Mouse (Mus musculus): ENCODE measurements at regions not wholly inside any gene's neighbourhood (a gene's known extent, or its start where the extent isn't known, plus 50 kb on each side); places are given as distances from the start of the nearest gene placed in this dataset.
"Not testable (repeated sequence)": the region's sequence is repeated elsewhere in the genome, so short reads cannot be mapped to it uniquely, and the experiment has no call there.

GRCm38 (mm10) chr2:57185151-57185550 is 52.3 kb upstream of the Gpd2 start:
- no peak for DNase-seq

- DNase-seq, result not testable (repeated sequence)
Measured at GRCm38 (mm10) chr2:57183108-57183507, 54.3 kb upstream of the Gpd2 start.

- DNase-seq, result peak; percentile 98
Measured at GRCm38 (mm10) chr2:57181692-57182541, 55.5 kb upstream of the Gpd2 start.

- DNase-seq, result no peak
Measured at GRCm38 (mm10) chr2:57181350-57181691, 56.1 kb upstream of the Gpd2 start.

- no peak for DNase-seq
Measured at GRCm38 (mm10) chr2:57178056-57178455, 54.3 kb upstream of the Nr4a2 start.

- DNase-seq, result no peak
Measured at GRCm38 (mm10) chr2:57176547-57176946, 52.7 kb upstream of the Nr4a2 start.

- DNase-seq, result no peak
Measured at GRCm38 (mm10) chr2:57175219-57175618, 51.4 kb upstream of the Nr4a2 start.
